Mouse (Mus musculus): ENCODE measurements around the gene Cxcl9. TPM values are rescaled to one million over a fixed set of nuclear protein-coding genes. Genes with fewer than 3 reads are reported as not detected.
"Not testable (repeated sequence)": the region's sequence is repeated elsewhere in the genome, so short reads cannot be mapped to it uniquely, and the experiment has no call there.

The Cxcl9 gene
- total and polyA plus RNA-seq, 2 experiments from 2014 or later, result 0.07 TPM; not detected in 1

DNA sequence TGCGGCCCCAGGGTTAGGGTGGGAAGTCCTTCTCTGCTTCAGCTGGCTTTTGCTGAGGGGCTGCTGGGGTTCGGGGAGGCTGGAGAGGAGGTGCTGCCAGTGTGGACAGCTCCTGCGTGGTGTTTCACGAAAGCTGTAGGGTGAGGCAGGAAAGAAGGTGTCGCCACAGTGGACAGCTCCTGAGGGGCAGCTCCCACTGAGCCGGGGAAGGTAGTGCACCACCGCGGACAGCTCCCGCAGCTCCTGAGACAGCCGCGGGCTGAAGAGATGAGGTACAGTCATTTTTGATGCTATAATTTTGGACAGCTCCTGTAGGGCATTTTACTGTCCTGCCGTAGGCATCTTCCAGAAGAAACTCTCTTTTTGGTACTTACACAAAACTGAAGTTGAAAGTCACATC, 30.2 kb upstream of the Cxcl9 start:
- Histone ChIP-seq H3K9ac (replicated peaks; ENCODE audit: low read depth, low read length) (no peak overlapping the region), H3K9me3 (replicated peaks; ENCODE audit: control insufficient read depth, low read length) (no peaks in the 10 kb centered on the region), H3K4me1 (ENCODE audit: control insufficient read depth, insufficient read depth) (no peaks in the 10 kb centered on the region; the same call in 1 of the 2 replicates), H3K4me2 (ENCODE audit: low read depth, low read length) (no peak overlapping the region), H3K4me3 (ENCODE audit: low read depth, low read length) (no peak overlapping the region), H3K36me3 (replicated peaks; ENCODE audit: control insufficient read depth, insufficient read depth, low read length) (no peaks in the 10 kb centered on the region), H3K27me3 (ENCODE audit: control insufficient read depth, insufficient read depth, low read length) (no peaks in the 10 kb centered on the region), H3K27ac (ENCODE audit: low read depth) (no peak overlapping the region)
- TF ChIP-seq CTCF (IDR thresholded peaks at IDR 0.05; ENCODE audit: low read depth), result no peak
- TF ChIP-seq EP300 (IDR thresholded peaks at IDR 0.05; ENCODE audit: low read depth), result no peak
- DNase-seq (ENCODE audit: low spot score) (peak; percentile 51), ATAC-seq (ENCODE audit: insufficient read depth, low read depth) (peak; percentile 59; the same call in 1 of the 2 replicates)
- 13% methylated on average over 11 of the region's 12 CpGs for WGBS

DNA sequence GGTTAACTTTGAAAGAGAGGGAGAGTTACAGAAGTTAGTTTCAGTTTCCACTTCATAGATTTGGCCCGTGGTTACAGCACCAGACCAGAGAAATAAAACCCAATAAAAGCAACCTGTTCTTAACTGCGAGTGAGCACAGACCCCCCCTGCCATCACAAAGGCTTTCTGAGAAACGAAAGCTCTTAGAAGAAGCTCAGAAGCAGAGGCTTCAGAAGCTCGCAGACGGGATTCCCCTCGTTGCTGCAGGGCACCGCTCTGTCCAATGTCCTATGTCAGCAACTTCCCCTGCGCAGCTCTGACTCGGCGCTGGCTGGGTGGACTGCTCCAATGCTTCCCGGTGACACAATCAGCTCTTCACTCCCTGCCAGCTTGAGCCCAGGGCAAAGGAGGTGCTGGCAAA, 25.6 kb upstream of the Cxcl9 start:
- Histone ChIP-seq H3K36me3 (replicated peaks; ENCODE audit: control insufficient read depth, insufficient read depth, low read length) (no peaks in the 10 kb centered on the region), H3K9me3 (replicated peaks; ENCODE audit: control insufficient read depth, low read length) (no peaks in the 10 kb centered on the region)

DNA sequence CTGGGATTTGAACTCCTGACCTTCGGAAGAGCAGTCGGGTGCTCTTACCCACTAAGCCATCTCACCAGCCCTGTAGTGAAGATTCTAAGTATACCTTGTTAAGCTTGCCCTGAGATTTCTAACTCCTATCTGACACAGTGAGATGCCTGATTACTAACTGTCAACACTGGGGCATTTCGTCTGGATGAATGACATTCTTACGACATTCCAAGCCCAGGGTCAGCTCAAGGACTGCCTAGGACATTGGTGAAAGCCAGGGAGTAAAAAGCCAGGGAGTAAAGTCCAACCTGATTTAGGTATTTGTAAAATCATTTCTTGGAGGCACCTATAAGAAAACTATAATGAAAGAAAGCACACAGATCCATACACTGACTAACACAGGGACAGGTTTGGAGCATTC, 24.8 kb upstream of the Cxcl9 start:
- H3K27me3 ChIP-seq (ENCODE audit: control insufficient read depth, insufficient read depth, low read length); ATAC-seq (ENCODE audit: insufficient read depth, low read depth); H3K36me3 ChIP-seq (replicated peaks; ENCODE audit: control insufficient read depth, insufficient read depth, low read length); DNase-seq (ENCODE audit: low spot score); H3K9me3 ChIP-seq (replicated peaks; ENCODE audit: control insufficient read depth, low read length); H3K4me3 ChIP-seq (ENCODE audit: low read depth, low read length); H3K4me1 ChIP-seq (ENCODE audit: control insufficient read depth, insufficient read depth): not testable (repeated sequence)
- H3K9ac ChIP-seq (replicated peaks; ENCODE audit: low read depth, low read length), result 0 out of 2 replicates have a peak overlapping the region, but pooled peaks have one; percentile 47
- WGBS, result 37% methylated on average over 4 of the region's 4 CpGs
- peak overlapping the region; percentile 74 for H3K27ac ChIP-seq (ENCODE audit: low read depth)
- peak overlapping the region; percentile 64 for H3K4me2 ChIP-seq (ENCODE audit: low read depth, low read length)

More for the DNA sequence above, 25.6 kb upstream of the Cxcl9 start:
- TF ChIP-seq CTCF (IDR thresholded peaks at IDR 0.05; ENCODE audit: low read depth) (no peak), EP300 (IDR thresholded peaks at IDR 0.05; ENCODE audit: low read depth) (no peak)
- Histone ChIP-seq H3K27ac (ENCODE audit: low read depth) (peak overlapping the region; percentile 74), H3K27me3 (ENCODE audit: control insufficient read depth, insufficient read depth, low read length) (no peaks in the 10 kb centered on the region), H3K4me2 (ENCODE audit: low read depth, low read length) (peak overlapping the region; percentile 64), H3K9ac (replicated peaks; ENCODE audit: low read depth, low read length) (peak overlapping the region; percentile 47), H3K4me1 (ENCODE audit: control insufficient read depth, insufficient read depth) (peaks cover 3% of the 10 kb centered on the region; the same call in 1 of the 2 replicates), H3K4me3 (ENCODE audit: low read depth, low read length) (peak overlapping the region; percentile 62)
- DNase-seq (ENCODE audit: low spot score) (peak; percentile 79), ATAC-seq (ENCODE audit: insufficient read depth, low read depth) (peak; percentile 82)
- WGBS, result 12% methylated on average over 11 of the region's 11 CpGs

DNA sequence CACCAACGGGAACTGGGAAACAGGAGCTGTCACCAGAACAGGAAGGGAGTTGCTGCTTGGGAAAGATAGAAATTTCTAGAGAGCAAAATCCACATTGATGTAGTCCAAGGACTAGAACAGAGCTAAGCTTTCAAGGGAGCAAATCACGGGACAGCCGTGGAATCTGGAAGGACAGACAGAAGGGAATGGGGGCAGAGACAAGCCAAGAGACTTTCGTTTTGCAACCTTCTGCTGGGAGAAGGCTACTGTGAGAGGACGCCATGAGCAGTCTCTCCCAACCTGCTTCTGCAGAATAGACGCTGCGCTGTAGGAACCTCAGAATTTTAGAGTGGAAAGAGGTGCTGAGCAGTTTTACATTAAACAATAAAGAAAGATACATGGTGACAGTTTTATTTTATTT, 21.9 kb upstream of the Cxcl9 start:
- TF ChIP-seq CTCF (IDR thresholded peaks at IDR 0.05; ENCODE audit: low read depth) (no peak), EP300 (IDR thresholded peaks at IDR 0.05; ENCODE audit: low read depth) (no peak)
- WGBS, result 73% methylated on average over 7 of the region's 7 CpGs
- H3K9ac ChIP-seq (replicated peaks; ENCODE audit: low read depth, low read length), result no peak overlapping the region
- no peaks in the 10 kb centered on the region for H3K36me3 ChIP-seq (replicated peaks; ENCODE audit: control insufficient read depth, insufficient read depth, low read length)
- no peak overlapping the region for H3K27ac ChIP-seq (ENCODE audit: low read depth)
- peaks cover 7% of the 10 kb centered on the region; the same call in 1 of the 2 replicates for H3K4me1 ChIP-seq (ENCODE audit: control insufficient read depth, insufficient read depth)
- ATAC-seq (ENCODE audit: insufficient read depth, low read depth), result no peak
- 0 out of 2 replicates have a peak, but pooled peaks cover 5% of the 10 kb centered on the region for H3K27me3 ChIP-seq (ENCODE audit: control insufficient read depth, insufficient read depth, low read length)
- H3K9me3 ChIP-seq (replicated peaks; ENCODE audit: control insufficient read depth, low read length), result no peaks in the 10 kb centered on the region
- H3K4me2 ChIP-seq (ENCODE audit: low read depth, low read length), result no peak overlapping the region
- DNase-seq (ENCODE audit: low spot score), result no peak
- no peak overlapping the region for H3K4me3 ChIP-seq (ENCODE audit: low read depth, low read length)

DNA sequence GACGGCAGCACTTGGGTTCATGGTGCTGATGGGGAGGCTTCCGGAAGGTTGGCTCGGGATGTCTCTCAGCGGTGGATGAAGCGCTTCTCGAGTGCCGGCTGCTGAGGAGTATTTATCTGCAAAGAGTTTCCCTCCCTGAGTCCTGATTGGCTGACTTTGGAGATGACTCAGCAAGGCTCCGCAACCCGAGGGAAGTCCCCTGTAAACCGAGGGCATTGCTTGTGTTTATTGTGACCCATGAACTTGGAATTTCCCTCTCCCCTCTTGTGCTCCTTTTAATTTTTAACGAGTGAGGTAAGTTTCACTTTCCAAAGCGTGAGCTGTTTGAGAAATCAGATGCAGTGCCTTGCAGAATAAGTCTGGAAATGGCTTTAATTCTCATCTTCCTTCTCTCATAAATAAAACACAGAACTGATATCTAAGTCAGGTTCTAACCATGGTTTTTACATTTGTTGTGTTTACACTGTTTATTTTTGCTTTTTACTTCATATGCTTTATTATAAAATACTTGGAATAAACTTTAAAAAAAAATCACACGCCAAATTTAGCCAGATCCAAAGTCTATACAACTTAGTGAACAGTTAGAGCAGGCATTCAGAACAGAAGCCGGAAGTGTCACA, 21.0 kb upstream of the Cxcl9 start, which contains the start of gene Cxcl10:
Cxcl10 (minus strand) TSS at position 96 of the 620 bp plus-strand sequence.
- Histone ChIP-seq H3K9me3 (replicated peaks; ENCODE audit: control insufficient read depth, low read length) (no peaks in the 10 kb centered on the region), H3K4me1 (ENCODE audit: control insufficient read depth, insufficient read depth) (peaks cover 7% of the 10 kb centered on the region; the same call in 1 of the 2 replicates), H3K36me3 (replicated peaks; ENCODE audit: control insufficient read depth, insufficient read depth, low read length) (no peaks in the 10 kb centered on the region), H3K27me3 (ENCODE audit: control insufficient read depth, insufficient read depth, low read length) (0 out of 2 replicates have a peak, but pooled peaks cover 5% of the 10 kb centered on the region), H3K27ac (ENCODE audit: low read depth) (no peak within 1 kb of the TSS), H3K4me3 (ENCODE audit: low read depth, low read length) (peak within 1 kb of the TSS; percentile 19), H3K4me2 (ENCODE audit: low read depth, low read length) (peak within 1 kb of the TSS; percentile 51), H3K9ac (replicated peaks; ENCODE audit: low read depth, low read length) (peak within 1 kb of the TSS; percentile 26; the same call in 1 of the 2 replicates)
- ATAC-seq (ENCODE audit: insufficient read depth, low read depth) (peak; percentile 35; the same call in 1 of the 2 replicates), DNase-seq (ENCODE audit: low spot score) (peak; percentile 25)
- 14% methylated on average over 14 of the region's 14 CpGs for WGBS
- no peak for TF ChIP-seq EP300 (IDR thresholded peaks at IDR 0.05; ENCODE audit: low read depth)
